Mouse (Mus musculus): ENCODE data around the gene Gm14409. TPM values are rescaled to one million over a fixed set of nuclear protein-coding genes. Genes with fewer than 3 reads are reported as not detected.

Gm14409 gene
- polyA plus RNA-seq (2014; fragmentation: Illumina TruSeq; extraction: RNeasy Lipid Tissue Mini Kit (QIAGEN cat#74804); ENCODE audit: insufficient read depth, low read depth, low replicate concordance) = not detected

DNA sequence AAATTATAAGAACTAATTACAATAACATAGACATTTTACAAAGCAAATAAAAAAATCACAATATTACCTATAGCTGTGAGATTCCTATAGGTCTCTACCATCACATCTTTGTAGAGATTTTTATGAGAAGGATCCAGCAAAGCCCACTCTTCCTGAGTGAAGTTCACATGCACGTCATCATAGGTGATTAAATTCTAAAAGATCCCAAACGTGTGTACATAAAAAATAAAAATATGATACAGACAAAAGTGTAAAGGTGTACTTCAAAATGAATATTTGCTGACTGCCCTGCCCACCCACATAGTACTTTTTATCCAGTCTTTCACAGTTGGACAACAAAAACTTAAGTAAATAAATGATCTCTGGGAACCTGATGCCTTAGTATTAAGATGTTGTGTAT, at the start of gene Gm14409:
Gm14409 (minus strand) TSS at position 101 of the 400 bp plus-strand sequence.

Other genes starting within 250 kb of the Gm14409 start
- not detected for gene Gm14401, start 192.7 kb downstream of the Gm14409 start, polyA plus RNA-seq (2014; fragmentation: Illumina TruSeq; extraction: RNeasy Lipid Tissue Mini Kit (QIAGEN cat#74804); ENCODE audit: insufficient read depth, low read depth, low replicate concordance)
- gene Gm14410, start 60.6 kb downstream of the Gm14409 start, polyA plus RNA-seq (2014; fragmentation: Illumina TruSeq; extraction: RNeasy Lipid Tissue Mini Kit (QIAGEN cat#74804); ENCODE audit: insufficient read depth, low read depth, low replicate concordance) = 9.6 TPM
- 0.29 TPM for gene Gm14412, start 57.3 kb upstream of the Gm14409 start, polyA plus RNA-seq (2014; fragmentation: Illumina TruSeq; extraction: RNeasy Lipid Tissue Mini Kit (QIAGEN cat#74804); ENCODE audit: insufficient read depth, low read depth, low replicate concordance)
- gene Gm14418, start 131.3 kb upstream of the Gm14409 start, polyA plus RNA-seq (2014; fragmentation: Illumina TruSeq; extraction: RNeasy Lipid Tissue Mini Kit (QIAGEN cat#74804); ENCODE audit: insufficient read depth, low read depth, low replicate concordance) = 6.1 TPM
- gene Zfp970, start 197.7 kb upstream of the Gm14409 start, polyA plus RNA-seq (2014; fragmentation: Illumina TruSeq; extraction: RNeasy Lipid Tissue Mini Kit (QIAGEN cat#74804); ENCODE audit: insufficient read depth, low read depth, low replicate concordance) = 22.5 TPM
- 7.7 TPM for gene Gm14403, start 231.2 kb upstream of the Gm14409 start, polyA plus RNA-seq (2014; fragmentation: Illumina TruSeq; extraction: RNeasy Lipid Tissue Mini Kit (QIAGEN cat#74804); ENCODE audit: insufficient read depth, low read depth, low replicate concordance)

Measured in lung, adult 10 weeks (tissue).